Mouse (Mus musculus) lung, adult 2 months (tissue): ENCODE measurements around the gene Aurka.

Experiments
- CTCF ChIP-seq: fragments of 200-500 bp; IDR thresholded peaks from 2 replicates; pipeline ENCODE4 v1.5.1; 2011; ENCODE audit warnings: mild to moderate bottlenecking, low read length, control low read depth; ENCODE audit not compliant: insufficient read depth
- POLR2A ChIP-seq: fragments of 200-500 bp; IDR thresholded peaks from 2 replicates; pipeline ENCODE4 v1.6.1; 2011; ENCODE audit warnings: low read depth, mild to moderate bottlenecking, control low read depth, low read length, borderline replicate concordance; ENCODE audit errors: extremely low read depth

DNA sequence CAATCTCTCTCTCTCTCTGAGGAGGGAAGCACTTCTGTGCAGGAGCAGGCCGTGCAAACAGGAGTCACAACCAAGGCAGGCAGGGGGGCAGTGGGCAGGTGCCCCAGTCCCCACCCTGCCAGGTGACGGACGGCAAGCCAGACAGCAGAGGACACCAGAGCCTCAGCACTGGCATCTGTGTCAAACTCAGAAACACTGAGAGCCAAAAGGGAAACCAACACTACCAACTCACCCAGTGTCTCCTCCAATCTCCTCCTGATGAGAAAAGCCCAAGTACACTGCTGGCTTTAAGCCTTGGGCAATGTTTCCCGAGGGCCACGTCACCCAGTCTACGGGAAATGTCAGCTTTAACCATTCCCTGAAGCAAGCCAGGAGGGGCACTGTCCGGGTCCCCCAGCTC, 7.2 kb downstream of the Aurka start:
- no peak for TF ChIP-seq CTCF
- TF ChIP-seq POLR2A, result no peak
